25 mouse cellular contexts compared by ENCODE assay signal in genomic region chr9:96116801-96117200, GRCm38 (mm10).
"Had no signal": no experiment of that assay in that cellular context is flagged by ENCODE, and none has a peak within 500 bp of the region (broad histone marks: within the 10 kb centered on the region; RNA-seq: fewer than 3 reads in every experiment).

No protein-coding gene starts in this region.

- H3K27me3 ChIP-seq: heart, embryonic 12.5 days; hindbrain, embryonic 12.5 days; intestine, embryonic 15.5 days; limb, embryonic 12.5 days had no signal

- H3K27ac ChIP-seq: gastrocnemius, adult 2 months; heart, embryonic 10.5 days; hindbrain, embryonic 10.5 days; hindbrain, embryonic 12.5 days; hindbrain, embryonic 14.5 days; intestine, embryonic 15.5 days; kidney, postnatal 0 days; layer of hippocampus, adult 2 months; left cerebral cortex, adult 2 months; limb, embryonic 10.5 days; limb, embryonic 12.5 days; liver, embryonic 13.5 days; liver, embryonic 15.5 days had no signal

- H3K36me3 ChIP-seq: heart, embryonic 10.5 days; heart, embryonic 12.5 days; hindbrain, embryonic 10.5 days; hindbrain, embryonic 12.5 days; intestine, embryonic 15.5 days; limb, embryonic 10.5 days; limb, embryonic 12.5 days; liver, embryonic 13.5 days; liver, embryonic 15.5 days had no signal

- H3K9me3 ChIP-seq: heart, embryonic 10.5 days; heart, embryonic 12.5 days; hindbrain, embryonic 10.5 days; hindbrain, embryonic 12.5 days; intestine, embryonic 15.5 days; limb, embryonic 10.5 days; limb, embryonic 12.5 days; liver, embryonic 13.5 days; liver, embryonic 15.5 days had no signal

- H3K4me3 ChIP-seq: gastrocnemius, adult 2 months; heart, embryonic 10.5 days; heart, embryonic 12.5 days; hindbrain, embryonic 10.5 days; hindbrain, embryonic 12.5 days; intestine, embryonic 15.5 days; layer of hippocampus, adult 2 months; left cerebral cortex, adult 2 months; limb, embryonic 10.5 days; limb, embryonic 12.5 days; liver, embryonic 13.5 days; liver, embryonic 15.5 days had no signal

- ATAC-seq: forebrain, embryonic 16.5 days; hindbrain, embryonic 16.5 days; inflammation-experienced regulatory T-cells, adult 6 months; intestine, embryonic 15.5 days; intestine, postnatal 0 days; liver, postnatal 0 days had no signal

- DNase-seq: gastrocnemius, adult 2 months; gastrocnemius, postnatal 10 days; gastrocnemius, postnatal 25 days; heart, adult 18-20 months; heart, postnatal 10 days; heart, postnatal 4 days; liver; liver, embryonic 13.5 days; liver, postnatal 0 days had no signal

- H3K4me2 ChIP-seq: heart, embryonic 12.5 days; hindbrain, embryonic 12.5 days; hindbrain, embryonic 14.5 days; intestine, embryonic 15.5 days; limb, embryonic 12.5 days; liver, embryonic 13.5 days; liver, embryonic 15.5 days had no signal

- H3K4me1 ChIP-seq: heart, embryonic 10.5 days; heart, embryonic 12.5 days; intestine, embryonic 15.5 days; limb, embryonic 12.5 days had no signal

- H3K9ac ChIP-seq: heart, embryonic 12.5 days; hindbrain, embryonic 12.5 days; hindbrain, embryonic 14.5 days; intestine, embryonic 15.5 days; limb, embryonic 12.5 days; liver, embryonic 13.5 days; liver, embryonic 15.5 days; liver, postnatal 0 days had no signal
